Mouse (Mus musculus) small intestine, adult 2 months (tissue): ENCODE measurements around the gene Ankrd13c. TPM values are rescaled to one million over a fixed set of nuclear protein-coding genes. Genes with fewer than 3 reads are reported as not detected.
A peak's percentile ranks its signal among the peaks of the same experiment; 100 is the strongest.

Source experiments
- H3K27ac ChIP-seq: fragments of 200-500 bp; 2 replicates; pipeline ENCODE4 v1.5.1; 2012; ENCODE audit warnings: low read depth, low read length, control low read depth, inconsistent platforms; ENCODE audit not compliant: insufficient read depth
- H3K27me3 ChIP-seq: fragments of 200-500 bp; 2 replicates; pipeline ENCODE4 v1.6.1; 2012; ENCODE audit warnings: mild to moderate bottlenecking, moderate library complexity, low read length, inconsistent platforms; ENCODE audit not compliant: control insufficient read depth, insufficient read depth
- H3K36me3 ChIP-seq: fragments of 200-500 bp; 2 replicates; pipeline ENCODE4 v1.6.1; 2012; ENCODE audit warnings: mild to moderate bottlenecking, low read length, control low read depth, inconsistent platforms; ENCODE audit not compliant: control insufficient read depth, insufficient read depth
- H3K4me1 ChIP-seq: fragments of 200-500 bp; 2 replicates; pipeline ENCODE4 v1.6.1; 2012; ENCODE audit warnings: low read length, inconsistent platforms, mixed read lengths; ENCODE audit not compliant: control insufficient read depth, insufficient read depth, insufficient read length
- H3K4me3 ChIP-seq: fragments of 200-500 bp; 2 replicates; pipeline ENCODE4 v1.5.1; 2012; ENCODE audit warnings: low read depth, mild to moderate bottlenecking, control low read depth, inconsistent platforms, low read length, moderate library complexity
- CTCF ChIP-seq: fragments of 200-500 bp; IDR thresholded peaks from 2 replicates; pipeline ENCODE4 v1.5.1; 2012; ENCODE audit warnings: low read depth, mild to moderate bottlenecking, control low read depth, inconsistent platforms, low read length, moderate library complexity, mixed read lengths; ENCODE audit not compliant: insufficient replicate concordance, insufficient read length; ENCODE audit errors: extremely low read depth
- POLR2A ChIP-seq: fragments of 200-500 bp; IDR thresholded peaks from 2 replicates; pipeline ENCODE4 v1.6.1; 2012; ENCODE audit warnings: low read depth, mild to moderate bottlenecking, control low read depth, inconsistent platforms, low read length, moderate library complexity
- whole genome bisulfite sequencing: fragments of 180-500 bp; shearing (Covaris S2); methylation state at CpG from one replicate; pipeline ENCODE4 v1.1.7; 2018; 5-methylcytosine and 5-hydroxymethylcytosine counted together
- polyA plus RNA-seq: library from polyadenylated mRNA; depleted of rRNA; stranded (reverse); fragments of >200 nt; gene quantifications from 2 replicates; pipeline ENCODE4 v1.2.3, GENCODE M21; 2012; rRNA removed

Ankrd13c gene
- polyA plus RNA-seq, 1 experiment = 29.5 TPM

DNA sequence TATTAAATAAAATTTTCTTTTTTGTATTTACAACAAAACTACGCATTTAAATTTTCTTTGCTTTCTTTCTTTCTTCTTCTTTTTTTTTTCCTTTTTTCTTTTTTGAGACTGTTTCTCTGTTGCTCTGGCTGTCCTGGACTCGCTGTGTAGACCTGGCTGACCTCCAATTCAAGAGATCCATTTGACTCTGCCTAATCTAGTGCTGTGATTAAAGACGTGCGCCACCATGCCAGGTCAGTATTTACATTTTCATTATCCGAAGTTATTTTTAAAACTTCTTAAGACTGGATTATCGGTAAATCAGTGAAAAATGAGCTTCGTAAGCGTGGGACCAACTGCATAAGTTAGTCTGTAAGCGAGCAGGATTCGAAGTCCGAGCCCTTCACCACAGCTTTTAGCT lies 88.8 kb downstream of the Ankrd13c start:
- H3K27me3 ChIP-seq = no peaks in the 10 kb centered on the region
- peak overlapping the region; percentile 85 for H3K4me3 ChIP-seq
- no peaks in the 10 kb centered on the region for H3K36me3 ChIP-seq
- H3K4me1 ChIP-seq = 0 out of 2 replicates have a peak, but pooled peaks cover 2% of the 10 kb centered on the region
- H3K27ac ChIP-seq = peak overlapping the region; percentile 92
- no peak for TF ChIP-seq POLR2A
- TF ChIP-seq CTCF = no peak
- WGBS = 1% methylated on average over 11 of the region's 11 CpGs

DNA sequence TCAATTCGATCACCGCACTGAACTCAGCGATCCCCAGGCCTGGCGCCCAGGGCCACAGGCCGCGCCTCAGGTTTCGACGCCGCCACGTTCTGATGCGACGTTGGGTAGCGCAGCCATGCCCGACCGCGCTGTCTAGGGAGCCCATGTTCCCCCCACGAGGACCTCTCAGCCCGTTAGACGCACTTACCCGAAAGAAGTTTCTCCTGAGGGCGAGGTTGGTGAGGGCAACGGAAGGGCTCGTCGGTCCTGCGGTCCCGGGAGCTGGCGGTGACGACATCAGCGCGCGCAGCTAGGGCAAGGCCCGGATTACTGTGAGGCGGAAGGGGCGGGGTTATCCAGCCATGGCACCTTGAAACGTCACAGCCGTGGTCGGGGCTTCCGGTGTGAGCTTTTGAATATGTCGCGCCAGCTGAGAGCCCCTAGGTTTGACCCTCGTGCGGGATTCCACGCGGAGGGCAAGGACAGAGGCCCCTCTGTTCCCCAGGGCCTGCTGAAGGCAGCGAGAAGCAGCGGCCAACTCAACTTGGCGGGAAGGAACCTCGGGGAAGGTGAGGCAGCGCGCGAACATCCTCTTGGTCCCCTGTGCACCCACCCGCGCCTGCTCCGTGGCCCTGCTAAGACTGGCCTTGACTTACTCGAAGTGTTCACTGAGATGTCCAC lies 89.4 kb downstream of the Ankrd13c start, which contains the start of the genes Srsf11 and Lrrc40:
Gene Srsf11 (minus strand): TSS at position 311 of the 660 bp plus-strand sequence.
Gene Lrrc40 (plus strand): TSS at position 334 of the 660 bp plus-strand sequence.
- Histone ChIP-seq H3K27ac (peak within 1 kb of the TSS; percentile 92), H3K4me3 (peak within 1 kb of the TSS; percentile 85), H3K4me1 (0 out of 2 replicates have a peak, but pooled peaks cover 2% of the 10 kb centered on the region), H3K27me3 (no peaks in the 10 kb centered on the region), H3K36me3 (no peaks in the 10 kb centered on the region)
- TF ChIP-seq CTCF (no peak), POLR2A (peak; percentile 51; the same call in 1 of the 2 replicates)
- WGBS = under 1% methylated on average over 55 of the region's 55 CpGs

DNA sequence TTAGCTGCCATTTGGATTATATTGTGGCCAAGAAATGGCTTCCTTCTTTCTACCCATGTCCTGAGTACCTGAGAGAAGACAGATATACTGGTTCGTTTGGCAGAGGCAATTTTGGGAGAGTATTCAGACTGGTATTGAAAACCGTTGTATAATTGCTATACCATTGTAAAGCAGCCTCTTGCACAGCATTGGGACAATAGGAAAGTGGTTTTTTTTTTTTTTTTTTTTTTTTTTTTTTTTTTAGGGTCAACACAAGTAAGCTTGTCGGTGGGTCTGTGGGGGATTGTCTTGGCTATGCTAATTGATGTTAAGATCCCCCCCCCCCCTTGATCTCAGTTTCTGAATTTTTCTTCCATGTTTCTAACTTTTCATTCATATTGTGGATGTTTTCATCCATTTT lies 91.1 kb downstream of the Ankrd13c start:
- Histone ChIP-seq H3K36me3 (no peaks in the 10 kb centered on the region), H3K4me3 (no peak overlapping the region), H3K27ac (no peak overlapping the region), H3K4me1 (0 out of 2 replicates have a peak, but pooled peaks cover 2% of the 10 kb centered on the region), H3K27me3 (no peaks in the 10 kb centered on the region)
- 69% methylated on average over 3 of the region's 3 CpGs for WGBS
- no peak for TF ChIP-seq CTCF
- no peak for TF ChIP-seq POLR2A

DNA sequence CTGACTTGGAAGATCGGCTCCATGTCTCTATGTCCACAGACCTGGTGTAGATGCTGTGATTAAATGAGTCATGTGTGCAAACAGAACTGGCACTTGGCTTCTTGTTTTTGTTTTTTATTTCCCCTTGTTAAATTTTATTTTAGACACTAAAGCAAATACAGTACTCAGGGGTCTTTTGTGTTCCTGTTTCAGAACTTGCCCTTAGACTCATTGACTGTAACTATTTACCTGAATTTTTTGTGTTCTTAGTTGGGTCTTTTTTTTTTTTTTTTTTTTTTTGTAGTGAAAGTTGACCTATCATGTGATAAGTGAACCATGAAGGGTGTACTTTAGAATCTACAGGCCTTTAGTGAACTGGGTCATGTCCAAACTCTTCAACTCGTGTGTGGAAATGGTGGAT lies 93.7 kb downstream of the Ankrd13c start:
- Histone ChIP-seq H3K36me3 (no peaks in the 10 kb centered on the region), H3K4me3 (no peak overlapping the region), H3K27me3 (no peaks in the 10 kb centered on the region), H3K4me1 (no peaks in the 10 kb centered on the region), H3K27ac (no peak overlapping the region)
- no peak for TF ChIP-seq CTCF
- TF ChIP-seq POLR2A = no peak
- 66% methylated on average over 2 of the region's 2 CpGs for WGBS

DNA sequence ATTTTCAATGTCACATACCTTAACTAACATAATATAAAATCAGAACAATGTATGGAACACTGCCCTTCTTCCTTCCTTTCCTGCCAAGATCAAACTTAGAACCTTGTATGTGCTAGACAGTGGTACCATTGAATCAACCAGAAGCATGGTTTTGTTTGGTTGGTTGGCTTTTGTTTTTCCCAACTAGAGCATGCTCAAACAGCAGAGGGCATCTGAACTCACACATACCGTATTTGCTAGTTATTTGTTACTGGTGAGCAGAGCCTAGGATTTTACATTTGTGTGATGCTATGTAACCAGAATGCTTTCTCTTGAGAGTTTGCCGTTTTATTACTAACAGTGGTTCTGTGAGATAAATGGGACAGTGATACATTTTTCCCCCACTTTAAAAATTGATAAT lies 102.5 kb downstream of the Ankrd13c start:
- 91% methylated on average over 2 of the region's 2 CpGs for WGBS
- TF ChIP-seq CTCF (no peak), POLR2A (no peak)
- no peaks in the 10 kb centered on the region for H3K4me1 ChIP-seq
- H3K36me3 ChIP-seq = peaks cover 11% of the 10 kb centered on the region
- H3K27me3 ChIP-seq = no peaks in the 10 kb centered on the region
- H3K4me3 ChIP-seq = no peak overlapping the region
- H3K27ac ChIP-seq = no peak overlapping the region

Other genes with a start within 250 kb of the Ankrd13c start
- gene Cth, start 22.2 kb upstream of the Ankrd13c start, polyA plus RNA-seq = 9.9 and 15.2 TPM in 2 replicates
- gene Srsf11, start 89.4 kb downstream of the Ankrd13c start, polyA plus RNA-seq = 99.7 and 175 TPM in 2 replicates
- gene Lrrc40, start 89.4 kb downstream of the Ankrd13c start, polyA plus RNA-seq = 0.95 and 1.4 TPM in 2 replicates